Mouse (Mus musculus): ENCODE data around the gene Baiap2l2.

DNA sequence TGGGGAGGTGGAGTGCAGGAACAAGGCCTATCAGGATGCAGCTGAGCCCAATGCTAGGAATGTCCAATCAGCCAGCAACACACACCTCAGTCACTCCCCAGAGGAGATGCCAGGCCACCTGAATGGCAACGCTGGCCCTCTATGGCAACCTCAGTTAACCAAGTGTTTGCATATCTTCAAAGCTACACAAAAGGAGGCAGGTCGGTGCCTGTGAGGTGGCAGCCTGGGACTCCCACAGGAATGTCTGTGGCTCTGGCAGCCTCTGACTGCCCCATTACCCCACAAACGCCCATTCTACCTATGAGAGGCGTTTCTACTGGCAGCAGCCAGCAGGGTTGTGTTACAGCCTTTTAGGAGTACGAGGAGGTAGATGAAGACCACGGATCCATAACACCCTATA is 13.2 kb upstream of the Baiap2l2 start:
- TF ChIP-seq CTCF (IDR thresholded peaks at IDR 0.05; ENCODE audit: control insufficient read depth, insufficient read depth, low read length) = no peak
- TF ChIP-seq POLR2A (IDR thresholded peaks at IDR 0.05; ENCODE audit: borderline replicate concordance, control insufficient read depth, low read depth, low read length) = no peak

Data from bone marrow, adult 2 months (tissue).